Mouse (Mus musculus) kidney, postnatal 4 days (tissue): ENCODE measurements around the gene Pgs1.

Source experiments
- DNase-seq, 2 experiments: peaks; one replicate each; pipeline ENCODE4 v3.0.0; 2021; ENCODE audit warnings: mixed read lengths in 2 of 2

The Pgs1 gene

DNA sequence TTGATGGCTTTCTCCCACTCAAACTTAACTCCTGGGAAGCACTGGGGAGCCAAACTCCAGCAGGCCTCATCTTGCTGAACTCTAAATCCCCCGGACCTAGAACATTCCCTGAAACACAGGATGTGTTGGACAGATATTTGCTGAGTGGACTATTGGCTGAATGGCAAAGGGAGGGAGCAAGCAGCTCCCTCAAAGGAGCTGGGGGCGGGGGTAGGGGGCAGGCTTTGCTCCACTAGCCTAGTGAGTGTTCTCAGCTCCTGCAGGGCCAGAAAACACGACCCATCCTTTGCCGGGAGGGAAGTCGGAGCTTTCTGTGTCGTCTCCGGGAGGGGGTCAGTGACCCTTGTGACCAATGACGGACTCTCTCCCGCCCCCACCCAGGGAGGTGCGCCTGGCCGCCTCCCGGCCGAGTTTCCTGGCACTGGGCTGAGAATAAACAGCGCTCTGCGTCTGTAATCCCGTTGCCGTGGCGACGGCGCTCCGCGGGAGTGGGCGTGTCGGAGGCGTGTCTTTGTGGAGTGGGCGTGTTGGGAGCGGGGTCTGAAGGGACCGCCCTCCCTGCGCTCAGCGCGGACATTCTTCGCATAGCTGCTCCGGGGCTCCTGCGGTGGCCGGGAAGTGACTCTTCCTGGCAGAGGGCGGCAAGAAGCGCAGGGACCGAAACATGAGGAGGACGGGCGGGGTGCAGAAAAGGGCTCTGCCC, 22.9 kb upstream of the Pgs1 start:
- peak; percentile 100 for DNase-seq

DNA sequence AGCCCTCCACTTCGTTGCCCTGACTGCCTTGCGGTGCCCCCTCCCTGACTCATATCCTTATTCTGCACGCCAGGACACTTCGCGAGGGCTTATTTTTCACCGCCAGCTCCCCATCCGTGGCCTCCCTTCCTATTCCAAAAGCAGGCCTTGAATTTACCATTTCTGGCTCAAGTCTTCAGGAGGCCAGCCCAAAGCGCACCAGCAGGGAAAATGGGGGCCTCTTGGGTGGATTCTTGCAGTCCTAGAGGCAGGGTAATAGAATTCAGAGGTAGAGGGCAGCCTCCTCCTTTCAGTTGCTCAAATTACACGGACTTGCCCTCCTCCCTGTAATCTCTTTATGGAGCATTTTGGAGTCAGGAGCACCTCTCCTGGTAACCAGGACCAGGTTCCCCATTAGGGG, 22.2 kb upstream of the Pgs1 start:
- DNase-seq, result no peak

GRCm38 (mm10) chr11:117964294-117964693, 21.8 kb upstream of the Pgs1 start:
- DNase-seq, result no peak

DNA sequence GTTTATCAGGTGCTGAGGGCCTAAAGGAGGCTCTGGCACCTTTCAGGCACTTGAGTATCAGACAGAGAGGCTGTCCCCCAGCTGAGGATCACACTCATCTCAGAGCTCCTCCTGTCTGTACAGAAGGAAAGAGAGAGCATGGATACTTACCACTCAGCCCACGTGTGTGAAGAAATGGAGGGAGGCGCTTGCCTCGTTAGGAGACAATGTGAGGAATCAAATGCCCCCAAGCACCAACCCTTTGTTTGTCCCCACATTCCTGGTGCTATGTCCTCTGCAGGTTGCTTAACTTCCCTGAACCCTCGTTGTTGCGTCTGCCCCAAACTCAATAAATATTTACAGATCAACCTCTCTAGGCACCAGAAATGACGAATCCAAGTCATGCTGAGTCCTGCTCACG, 21.0 kb upstream of the Pgs1 start:
- DNase-seq, result no peak

- peak in 1 of 2 experiments; percentile 27 for DNase-seq
These were observed 20.5 kb upstream of the Pgs1 start for GRCm38 (mm10) chr11:117965561-117965981.

- no peak for DNase-seq
These were observed 19.5 kb upstream of the Pgs1 start for GRCm38 (mm10) chr11:117966506-117967100.

DNA sequence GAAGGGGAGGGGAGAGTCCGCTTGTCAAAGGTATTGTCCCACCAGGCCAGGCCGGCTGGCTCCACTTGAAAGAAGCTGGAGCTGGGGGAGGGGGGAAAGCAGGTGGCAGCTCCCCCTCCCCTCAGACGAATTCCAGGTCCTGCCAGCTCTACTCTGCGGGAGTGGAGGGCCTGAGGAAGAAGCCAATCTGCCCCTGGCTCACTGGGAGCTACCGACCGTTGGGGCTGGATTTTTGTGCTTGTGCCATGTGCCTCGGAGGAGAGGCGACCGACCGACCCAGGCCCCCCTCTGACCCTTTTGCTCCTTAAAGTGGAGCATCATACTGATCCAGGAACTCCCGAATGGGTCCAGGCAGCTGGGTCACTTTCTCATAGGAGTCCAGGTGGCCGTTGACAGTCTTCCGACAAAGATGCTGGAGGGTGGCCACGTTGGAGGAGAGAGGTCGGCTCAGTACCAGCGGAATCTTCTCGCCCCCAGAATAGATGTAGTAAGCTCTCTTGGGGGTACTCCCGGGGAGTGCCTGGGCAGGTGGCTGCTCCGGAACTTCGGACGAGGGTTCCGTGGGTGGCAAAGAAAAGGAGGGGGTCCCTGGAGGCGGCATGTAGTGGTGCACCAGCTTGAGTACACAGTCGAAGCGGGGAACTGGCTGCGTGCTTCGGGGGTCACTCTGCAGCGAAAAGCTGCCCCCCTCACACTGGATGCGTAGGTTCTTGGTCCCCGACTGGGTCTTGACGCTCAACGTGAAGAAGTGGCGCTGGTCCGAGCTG, 18.7 kb upstream of the Pgs1 start:
- DNase-seq, result peak in 1 of 2 experiments; percentile 41

DNA sequence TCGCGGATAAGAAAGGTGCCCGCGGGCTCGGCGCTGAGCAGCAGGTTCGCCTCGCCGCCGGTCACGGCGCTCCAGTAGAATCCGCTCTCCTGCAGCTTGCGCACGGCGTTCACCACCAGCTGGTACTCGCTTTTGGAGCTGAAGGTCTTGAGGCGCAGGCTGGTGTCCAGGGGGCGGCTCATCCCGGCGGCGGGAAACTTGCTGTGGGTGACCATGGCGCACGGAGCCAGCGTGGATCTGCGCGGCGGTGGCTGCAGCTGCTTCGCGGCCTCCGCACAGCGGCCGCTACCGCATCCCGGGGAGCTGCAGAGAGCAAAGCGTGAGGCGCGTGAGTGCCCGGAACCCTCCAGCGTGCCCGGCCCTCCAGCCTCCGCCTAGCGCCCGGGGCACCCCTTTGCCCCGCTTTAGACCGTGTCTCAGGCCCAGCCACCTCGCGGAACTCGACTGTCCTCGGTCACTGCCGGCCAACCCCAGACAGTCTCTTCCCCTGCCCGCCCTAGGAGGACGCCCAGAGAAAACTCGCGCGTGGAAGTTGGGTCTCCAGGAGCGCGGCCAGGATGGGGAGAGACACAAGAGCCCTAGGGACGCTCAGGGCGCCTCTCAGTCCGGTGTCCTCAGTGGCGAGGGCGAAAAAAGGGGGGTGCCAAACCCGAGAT, 17.9 kb upstream of the Pgs1 start:
- DNase-seq, result peak; percentile 59 to 73

- DNase-seq, result no peak
These were observed 17.4 kb upstream of the Pgs1 start for GRCm38 (mm10) chr11:117968716-117969099.

GRCm38 (mm10) chr11:117969100-117969944, 16.8 kb upstream of the Pgs1 start:
- peak; percentile 99 for DNase-seq

DNA sequence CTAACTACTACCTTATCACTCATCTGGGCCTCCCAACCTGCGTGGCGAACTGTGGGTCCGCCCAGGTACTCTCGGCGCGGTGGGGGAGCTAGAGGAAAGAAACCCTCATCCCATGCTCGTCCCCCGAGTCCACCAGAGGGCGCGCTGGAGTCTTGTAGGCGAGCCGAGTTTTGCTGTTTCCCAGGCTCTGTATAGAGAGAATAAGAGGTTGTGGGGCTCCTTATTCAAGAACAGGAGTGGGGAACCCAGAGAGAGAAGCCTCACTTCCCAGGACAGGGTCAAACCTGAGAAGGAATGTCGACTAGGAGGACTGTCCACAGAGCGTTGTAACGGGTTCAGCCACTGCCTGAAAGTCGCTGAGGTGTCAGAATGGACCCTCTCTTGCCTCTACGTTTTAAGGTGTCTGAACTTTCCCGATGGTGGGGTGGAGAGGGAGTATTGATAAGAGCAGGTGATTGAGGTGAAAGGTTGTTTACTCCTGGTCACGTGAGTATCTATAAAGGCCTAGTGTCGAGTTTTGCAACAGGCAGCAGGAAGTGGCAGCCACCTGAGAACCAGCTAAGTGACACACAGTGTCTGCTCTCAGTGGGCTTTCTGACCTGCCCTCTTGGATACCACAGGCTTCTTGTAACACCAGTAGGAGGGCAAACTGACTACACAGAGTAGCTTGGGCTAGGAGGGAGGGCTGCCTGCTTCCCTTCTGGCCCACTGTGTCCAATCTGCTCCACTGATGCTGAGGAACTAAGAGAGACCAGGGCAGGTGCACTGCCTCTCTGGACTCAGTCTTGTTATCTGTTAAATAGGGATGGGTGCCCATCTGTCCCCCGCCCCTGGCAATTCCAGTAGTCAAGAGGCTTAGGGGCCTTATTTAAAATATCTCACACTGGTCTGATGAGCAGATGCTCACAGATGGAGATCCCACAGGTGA, 15.9 kb upstream of the Pgs1 start, which contains the start of gene Socs3:
Gene Socs3, minus strand, starts transcription at position 103 of the 928 bp plus-strand sequence.
- peak; percentile 97 to 99 for DNase-seq

- no peak for DNase-seq
These were observed 15.0 kb upstream of the Pgs1 start for GRCm38 (mm10) chr11:117971100-117971499.

GRCm38 (mm10) chr11:117971646-117972242, 14.3 kb upstream of the Pgs1 start:
- DNase-seq, result no peak

GRCm38 (mm10) chr11:117972656-117973558, 13.2 kb upstream of the Pgs1 start:
- DNase-seq, result no peak

- no peak for DNase-seq
These were observed 12.5 kb upstream of the Pgs1 start for GRCm38 (mm10) chr11:117973569-117973968.

DNA sequence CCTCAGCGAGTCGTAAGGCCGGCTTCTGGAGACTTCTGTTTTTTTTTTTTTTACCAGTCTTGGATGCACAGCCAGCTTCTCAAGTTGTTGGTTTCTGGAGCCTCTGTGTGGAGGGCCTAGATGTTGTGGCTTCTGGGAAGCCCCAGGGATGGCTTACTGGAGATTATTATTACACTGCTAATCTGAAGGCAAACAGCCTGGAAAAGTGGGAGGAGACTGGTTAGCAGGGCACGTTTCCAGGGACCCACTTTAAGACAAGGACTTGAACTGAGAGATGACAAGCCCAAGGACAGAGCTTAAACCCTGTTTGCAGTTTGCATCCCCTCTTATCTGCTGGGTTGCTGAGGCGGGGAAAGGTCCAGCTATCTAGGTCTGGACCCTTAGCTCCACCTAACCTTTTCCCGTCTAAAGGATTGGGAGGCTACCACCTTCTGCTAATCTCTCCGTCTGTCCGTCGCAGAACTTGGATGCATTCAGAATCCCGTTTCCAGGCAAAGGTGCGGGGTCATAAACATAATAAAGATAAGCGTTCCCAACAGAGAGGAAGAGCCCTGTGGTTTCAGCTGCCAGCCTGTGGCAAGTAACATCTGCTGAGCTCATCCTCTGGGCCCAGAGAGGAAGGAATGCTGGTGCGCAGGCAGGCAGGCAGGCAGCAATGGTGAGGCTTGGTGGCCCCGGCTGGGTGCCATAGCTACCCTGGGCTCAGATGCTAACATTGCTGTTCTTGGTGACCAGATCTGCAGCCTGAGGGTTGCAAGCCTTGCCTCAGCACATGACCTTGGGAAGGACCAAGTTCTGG, 11.6 kb upstream of the Pgs1 start:
- no peak for DNase-seq

GRCm38 (mm10) chr11:117975211-117975967, 10.7 kb upstream of the Pgs1 start:
- DNase-seq, result peak in 1 of 2 experiments; percentile 60

DNA sequence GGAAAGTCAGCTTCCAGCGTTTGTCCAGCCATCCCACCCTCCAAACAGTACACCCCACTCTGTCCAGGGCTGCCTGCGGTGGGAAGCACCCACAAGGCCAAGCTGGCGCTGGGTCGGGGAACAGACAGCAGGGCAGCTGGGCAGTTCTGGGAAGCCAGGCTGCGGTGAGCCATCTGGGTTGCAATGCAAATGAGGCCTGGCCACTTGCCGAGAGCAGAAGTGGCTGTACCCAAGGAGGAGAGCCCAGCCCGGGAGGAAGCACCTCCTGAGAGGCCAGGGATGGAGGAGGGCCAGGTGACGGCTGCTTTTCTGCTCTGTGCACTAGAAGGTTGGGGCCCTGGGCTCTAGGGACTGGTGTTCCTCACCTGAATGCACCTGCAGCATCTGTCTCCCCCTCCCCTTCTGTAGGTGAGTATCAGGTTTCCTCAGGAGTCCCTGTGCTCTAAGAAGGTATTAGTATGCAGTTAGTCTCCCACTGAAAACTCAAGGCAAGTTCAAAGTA, 10.0 kb upstream of the Pgs1 start:
- peak in 1 of 2 experiments; percentile 73 for DNase-seq
